Mouse (Mus musculus): Measurements from ENCODE around the gene Hspa4.
"Not testable (repeated sequence)": the region's sequence is repeated elsewhere in the genome, so short reads cannot be mapped to it uniquely, and the experiment has no call there.

- TF ChIP-seq USF2 (conservative IDR thresholded peaks at IDR 0.05; ENCODE audit: low read depth, low read length); POLR2A (IDR thresholded peaks at IDR 0.05; ENCODE audit: low read depth, low read length); HCFC1 (IDR thresholded peaks at IDR 0.05; ENCODE audit: low read depth, low read length); CHD2 (IDR thresholded peaks at IDR 0.05; ENCODE audit: low read length); USF1 (IDR thresholded peaks at IDR 0.05; ENCODE audit: low read depth, low read length); CTCF (conservative IDR thresholded peaks at IDR 0.05 in 1 of 2, IDR thresholded peaks at IDR 0.05 in 1 of 2; ENCODE audit: low read depth in 2 of 2, low read length in 2 of 2); MYC (IDR thresholded peaks at IDR 0.05; ENCODE audit: low read depth, low read length); POLR2AphosphoS2 (IDR thresholded peaks at IDR 0.05; ENCODE audit: low read depth, low read length); NRF1 (IDR thresholded peaks at IDR 0.05; ENCODE audit: low read depth, low read length); MAFK (IDR thresholded peaks at IDR 0.05; ENCODE audit: insufficient replicate concordance, low read length); MAX (IDR thresholded peaks at IDR 0.05; ENCODE audit: low read length); BHLHE40 (IDR thresholded peaks at IDR 0.05; ENCODE audit: low read depth, low read length); SIN3A (IDR thresholded peaks at IDR 0.05; ENCODE audit: low read length): not testable (repeated sequence)
These were observed 12.6 kb upstream of the Hspa4 start for GRCm38 (mm10) chr11:53312823-53313222.
